Mouse (Mus musculus) ES-E14 (cell line): ENCODE data around the gene Chga.

Experiments used
- CHD2 ChIP-seq: IDR thresholded peaks from 2 replicates; pipeline ENCODE4 v1.6.1; 2014; ENCODE audit warnings: mild to moderate bottlenecking, low read depth, low read length, inconsistent platforms
- MAFK ChIP-seq: IDR thresholded peaks from 2 replicates; pipeline ENCODE4 v1.6.1; 2014; ENCODE audit warnings: mild to moderate bottlenecking, low read depth, low read length, inconsistent platforms; ENCODE audit not compliant: insufficient read depth
- ZNF384 ChIP-seq: IDR thresholded peaks from 2 replicates; pipeline ENCODE4 v1.6.1; 2012; ENCODE audit warnings: low read depth, low read length, inconsistent platforms

DNA sequence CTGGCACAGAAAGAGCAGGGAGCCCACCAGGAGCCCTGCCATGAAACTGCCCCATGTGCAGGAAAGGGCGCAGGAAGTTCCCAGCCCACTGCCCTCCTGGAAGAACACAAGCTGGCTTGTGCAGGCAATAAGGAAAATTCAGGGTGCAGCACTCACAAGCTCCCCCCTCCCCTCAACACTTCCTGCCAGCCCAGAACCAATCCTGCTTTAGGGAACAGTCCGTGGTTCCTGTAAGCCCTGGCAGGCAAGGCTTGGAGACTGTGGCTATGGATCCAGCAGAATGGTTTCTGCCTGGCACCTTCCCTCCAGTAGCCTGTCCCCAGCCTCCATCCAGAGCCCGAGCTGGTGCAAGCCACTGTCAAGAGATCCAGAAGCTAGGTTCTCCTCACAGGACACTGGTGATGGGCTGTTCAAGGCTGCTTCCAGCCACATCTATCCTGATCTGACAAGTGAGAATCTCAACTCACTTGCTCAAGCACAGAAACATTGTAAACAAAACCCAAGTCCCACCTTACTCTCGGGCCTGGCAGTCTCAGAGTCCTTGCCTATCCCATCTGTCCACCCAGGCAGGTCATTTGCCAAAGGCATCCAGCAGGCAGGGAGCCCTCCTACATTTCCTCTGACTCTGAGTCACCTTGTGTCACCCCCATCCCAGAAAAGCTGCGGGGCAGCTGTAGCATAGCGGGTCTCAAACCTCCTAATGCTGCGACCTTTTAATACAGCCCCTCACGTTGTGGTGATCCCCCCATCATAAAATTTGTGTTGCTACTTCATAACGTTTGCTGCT lies 47.7 kb downstream of the Chga start:
- TF ChIP-seq CHD2 (no peak), MAFK (no peak), ZNF384 (no peak)
